Mouse (Mus musculus) activated CD4-positive, CD25-positive, alpha-beta regulatory T cell (primary cell): ENCODE results near the gene Olfr1349. TPM values are rescaled to one million over a fixed set of nuclear protein-coding genes. Genes with fewer than 3 reads are reported as not detected.

ENCODE experiments used
- polyA plus RNA-seq, 2 experiments: library from polyadenylated mRNA; unstranded; fragments of 100-300 nt; shearing (Covaris generic); gene quantifications; one replicate each; pipeline ENCODE4 v1.2.1; 2017

Gene Olfr1349
- not detected for polyA plus RNA-seq

GRCm38 (mm10) chr7:6522850-6523249 is at the start of gene Olfr1349:
Olfr1349 (minus strand) TSS chr7:6522950.

GRCm38 (mm10) chr7:6564541-6564940 is 41.8 kb upstream of the Olfr1349 start, which contains the start of gene Olfr1350:
Olfr1350 (plus strand) TSS chr7:6564841.

GRCm38 (mm10) chr7:6508648-6509047 is 14.1 kb downstream of the Olfr1349 start, which contains the start of gene Olfr1348:
Olfr1348 (minus strand) TSS chr7:6508748.

GRCm38 (mm10) chr7:6499655-6500054 is 23.1 kb downstream of the Olfr1349 start, which contains the start of gene Olfr1347:
Olfr1347 (minus strand) TSS chr7:6499755.

GRCm38 (mm10) chr7:6486841-6487240 is 35.9 kb downstream of the Olfr1349 start, which contains the start of gene Olfr5:
Olfr5 (minus strand) TSS chr7:6486941.

GRCm38 (mm10) chr7:6466951-6467350 is 55.8 kb downstream of the Olfr1349 start, which contains the start of gene Olfr1346:
Olfr1346 (plus strand) TSS chr7:6467101.

Other genes with a start within 250 kb of the Olfr1349 start
- 1 to 10 TPM; 3.3 to 9.3 TPM for gene Zfp667, start 236.4 kb downstream of the Olfr1349 start, polyA plus RNA-seq
- 1 to 10 TPM in 1 of 2 experiments, not detected in 1; 1.1 TPM for gene Zfp583, start 191.7 kb downstream of the Olfr1349 start, polyA plus RNA-seq
- under 1 TPM; 0.18 to 0.80 TPM for gene Gm3854, start 179.2 kb downstream of the Olfr1349 start, polyA plus RNA-seq
- 1 to 10 TPM; 1.3 to 3.0 TPM for gene Zfp78, start 159.7 kb downstream of the Olfr1349 start, polyA plus RNA-seq
- 1 to 10 TPM; 7.2 to 9.4 TPM for gene Zfp28, start 139.7 kb downstream of the Olfr1349 start, polyA plus RNA-seq
- gene Smim17, start 124.2 kb downstream of the Olfr1349 start, polyA plus RNA-seq: not detected
- gene Gm20715, start 112.7 kb downstream of the Olfr1349 start, polyA plus RNA-seq: not detected
- under 1 TPM in 1 of 2 experiments, not detected in 1; 0.11 TPM for gene Olfr1344, start 84.3 kb downstream of the Olfr1349 start, polyA plus RNA-seq
- gene Olfr1336, start 66.8 kb downstream of the Olfr1349 start, polyA plus RNA-seq: under 1 TPM in 1 of 2 experiments, not detected in 1; 0.21 TPM
- under 1 TPM in 1 of 2 experiments, not detected in 1; 0.09 TPM for gene Olfr1346, start 55.8 kb downstream of the Olfr1349 start, polyA plus RNA-seq
- not detected for gene Olfr5, start 36.0 kb downstream of the Olfr1349 start, polyA plus RNA-seq
- gene Olfr1347, start 23.2 kb downstream of the Olfr1349 start, polyA plus RNA-seq: not detected
- not detected for gene Olfr1348, start 14.2 kb downstream of the Olfr1349 start, polyA plus RNA-seq
- gene Olfr1350, start 41.9 kb upstream of the Olfr1349 start, polyA plus RNA-seq: not detected
- not detected for gene Zim1, start 173.5 kb upstream of the Olfr1349 start, polyA plus RNA-seq
- gene Peg3, start 207.5 kb upstream of the Olfr1349 start, polyA plus RNA-seq: not detected
- under 1 TPM; 0.14 to 0.41 TPM for gene Usp29, start 207.6 kb upstream of the Olfr1349 start, polyA plus RNA-seq